Mouse (Mus musculus) brain, embryonic 18.5 days (tissue): ENCODE measurements around the gene Vmn1r172.
"Not testable (repeated sequence)": the region's sequence is repeated elsewhere in the genome, so short reads cannot be mapped to it uniquely, and the experiment has no call there.

Experiments used
- DNase-seq: peaks from one replicate; pipeline ENCODE4 v3.0.0-alpha.2; 2012; ENCODE audit warnings: low read depth, low spot score

The Vmn1r172 gene

GRCm38 (mm10) chr7:23658016-23658415 lies at the start of gene Vmn1r172:
TSS of gene Vmn1r172 (plus strand) at chr7:23658316.
- no peak for DNase-seq

DNA sequence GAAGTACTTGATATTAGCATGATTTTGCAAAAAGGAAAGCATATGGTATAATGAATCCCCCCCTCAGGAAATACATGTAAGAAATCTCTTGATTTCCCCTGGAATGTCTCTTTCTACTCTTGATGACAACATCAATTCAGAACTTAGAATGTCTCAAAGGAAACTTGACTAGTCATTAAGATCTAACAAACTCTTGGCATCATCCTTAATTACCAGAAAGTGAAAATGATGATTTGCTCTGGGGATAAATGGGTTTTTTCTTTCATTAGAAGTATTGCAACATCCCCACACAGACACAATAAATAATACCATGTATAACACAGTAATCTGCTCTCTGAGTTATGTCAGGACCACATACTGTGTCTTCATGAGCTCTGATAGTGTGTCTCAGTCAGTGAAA lies 27.7 kb upstream of the Vmn1r172 start, which contains the start of gene Vmn1r171:
Gene Vmn1r171 (plus strand): TSS at position 301 of the 400 bp plus-strand sequence.
- DNase-seq: no peak

DNA sequence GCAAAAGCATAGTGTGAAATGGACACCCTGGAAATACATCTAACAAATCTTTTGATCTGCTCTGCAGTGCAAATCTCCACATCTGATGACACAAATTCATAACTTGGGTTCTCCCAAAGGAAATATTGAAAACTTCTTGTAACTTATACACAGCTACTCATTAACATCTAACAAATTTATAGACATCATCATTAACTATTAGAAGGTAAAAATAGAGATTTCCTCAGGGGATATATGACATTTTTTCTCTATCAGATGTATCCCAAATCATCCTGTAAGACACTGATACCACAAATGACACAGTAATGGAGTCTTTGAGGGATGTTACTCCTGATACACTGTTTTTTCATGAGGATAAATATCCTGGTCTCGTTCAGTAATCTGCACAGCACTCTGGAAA lies 42.3 kb downstream of the Vmn1r172 start, which contains the start of gene Vmn1r173:
Gene Vmn1r173 (plus strand): TSS at position 301 of the 400 bp plus-strand sequence.
- DNase-seq: not testable (repeated sequence)
